Mouse (Mus musculus): Measurements from ENCODE around the gene Ptgds.

Gene Ptgds

DNA sequence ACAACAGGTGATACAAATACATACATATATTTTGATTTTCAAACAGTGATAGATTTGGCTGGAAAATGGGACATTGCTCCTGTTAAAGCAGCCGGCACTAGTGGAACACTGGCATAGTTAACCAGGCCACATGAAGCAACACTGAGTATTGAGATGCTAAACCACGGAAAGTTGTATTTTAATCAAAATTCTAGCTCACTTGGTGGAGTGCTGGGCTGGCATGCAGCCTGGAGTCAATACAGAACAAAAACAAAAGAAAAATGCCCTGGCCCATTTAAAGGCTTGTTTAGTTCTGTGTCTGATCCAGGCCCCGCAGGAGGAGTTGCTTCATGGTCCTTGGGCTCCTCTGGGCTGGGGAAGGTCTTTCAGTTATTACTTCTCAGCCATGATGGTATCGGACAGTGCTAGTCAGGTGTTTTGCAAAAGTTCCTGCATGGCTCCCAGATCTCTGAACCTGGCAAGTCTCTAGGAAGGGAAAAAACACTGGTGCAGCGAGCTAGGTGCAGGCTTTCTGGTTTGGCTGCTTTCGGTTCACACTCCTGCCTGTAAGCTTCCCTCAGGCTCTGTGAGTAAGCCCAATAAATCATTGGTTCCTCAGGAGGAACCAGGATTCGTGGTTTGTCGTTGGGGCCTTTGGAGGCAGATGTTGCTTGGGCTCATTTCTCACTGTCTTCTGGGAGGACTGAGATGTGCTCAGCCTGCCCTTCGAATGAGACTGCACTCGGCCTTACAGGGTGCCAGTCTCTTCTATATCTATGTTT is 9.9 kb upstream of the Ptgds start:
- no peak for DNase-seq

- DNase-seq: peak; percentile 96 to 97
These were observed 8.3 kb upstream of the Ptgds start for GRCm38 (mm10) chr2:25477967-25478675.

GRCm38 (mm10) chr2:25477541-25477940 is 7.7 kb upstream of the Ptgds start:
- DNase-seq: no peak

DNA sequence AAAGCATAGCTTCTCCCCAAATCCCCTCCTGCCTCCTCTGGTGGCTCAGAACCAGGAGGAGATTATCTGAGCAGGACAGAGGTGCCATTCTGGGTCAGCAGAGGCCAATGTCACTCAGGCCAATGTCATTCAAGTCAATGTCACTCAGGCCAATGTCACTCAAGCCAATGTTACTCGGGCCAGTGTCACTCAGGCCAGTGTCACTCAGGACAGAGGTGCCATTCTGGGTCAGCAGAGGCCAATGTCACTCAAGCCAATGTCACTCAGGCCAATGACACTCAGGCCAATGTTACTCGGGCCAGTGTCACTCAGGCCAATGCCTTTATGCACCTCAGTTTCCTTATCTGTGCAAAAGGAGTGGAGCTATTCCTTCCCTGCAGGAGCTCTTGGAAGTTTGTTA is 2.7 kb upstream of the Ptgds start:
- DNase-seq: no peak

DNA sequence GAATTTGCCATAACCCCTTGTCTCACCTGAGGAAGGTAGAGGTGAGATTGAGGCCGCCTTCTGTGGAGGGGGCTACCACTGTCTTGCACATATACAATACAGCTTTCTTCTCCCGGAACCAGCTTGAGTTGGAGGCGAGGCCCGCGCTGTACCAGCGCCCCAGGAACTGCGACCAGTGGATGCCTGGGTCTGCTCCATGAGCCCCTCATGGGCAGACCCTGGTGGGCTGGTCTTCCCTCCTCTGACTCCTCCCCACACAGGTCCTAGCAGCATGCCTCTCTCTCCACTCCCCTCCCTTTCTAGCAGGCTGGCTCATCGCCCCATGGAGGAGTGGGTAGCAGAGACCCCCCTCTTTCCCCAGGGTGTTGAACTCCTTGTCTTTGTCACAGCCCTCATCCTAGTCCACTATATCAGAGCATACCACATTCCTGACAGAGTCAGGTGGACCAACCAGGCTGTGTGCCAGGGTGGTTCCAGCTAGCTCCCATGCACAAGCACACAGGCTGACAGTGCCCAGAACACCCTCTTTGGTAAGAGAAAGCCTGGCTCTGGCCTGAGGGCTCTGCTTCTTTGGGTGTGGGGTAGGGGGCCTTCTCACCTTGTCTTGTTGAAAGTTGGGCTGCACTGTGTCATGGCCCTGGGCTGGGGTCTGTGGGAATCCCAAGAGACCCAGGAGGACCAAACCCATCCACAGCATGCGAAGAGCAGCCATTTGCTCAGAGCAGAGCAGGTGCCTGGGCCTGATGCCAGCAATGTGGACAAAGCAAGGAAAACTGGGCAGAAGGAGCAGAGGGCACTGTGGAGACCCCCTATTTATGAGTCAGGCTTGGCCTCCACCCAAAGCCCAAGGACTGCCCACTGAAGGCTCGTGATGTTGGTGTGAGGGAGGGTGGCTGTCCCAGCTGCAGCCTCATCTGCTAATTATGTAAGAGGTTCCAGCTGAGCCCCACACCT is 607 bp downstream of the Ptgds start:
- peak; percentile 83 to 91 for DNase-seq

DNA sequence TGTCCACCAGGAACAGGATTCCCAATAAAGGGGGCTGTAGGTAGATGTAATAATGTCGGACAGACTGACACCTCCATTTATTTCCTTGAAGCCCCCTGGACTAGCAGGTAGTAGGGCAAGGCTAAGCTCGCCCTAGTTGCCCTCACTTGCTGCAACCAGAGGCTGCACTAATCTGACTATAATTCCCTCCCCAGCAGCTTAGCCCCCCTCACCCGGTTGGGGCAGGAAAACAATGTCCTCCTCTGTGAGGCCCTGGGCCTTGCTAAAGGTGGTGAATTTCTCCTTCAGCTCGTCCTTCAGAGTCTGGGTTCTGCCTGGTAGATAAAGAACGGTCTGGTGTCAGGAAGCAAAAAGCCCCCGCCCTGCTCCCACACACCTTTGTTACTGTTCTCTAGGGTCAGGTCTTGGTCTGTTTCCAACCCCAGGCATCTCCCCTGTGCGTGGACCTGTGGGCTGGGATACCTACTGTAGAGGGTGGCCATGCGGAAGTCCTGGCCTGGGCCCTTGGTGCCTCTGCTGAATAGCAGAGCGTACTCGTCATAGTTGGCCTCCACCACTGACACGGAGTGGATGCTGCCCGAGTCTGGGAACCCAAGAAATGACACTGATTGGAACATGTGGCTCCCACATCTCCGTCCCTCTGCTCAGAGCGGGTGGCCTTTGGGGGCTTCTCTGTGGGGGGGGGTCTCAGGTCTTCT is 2.1 kb downstream of the Ptgds start:
- no peak for DNase-seq

GRCm38 (mm10) chr2:25465816-25466635 is 3.8 kb downstream of the Ptgds start:
- peak in 1 of 2 experiments; percentile 60 for DNase-seq

GRCm38 (mm10) chr2:25465256-25465655 is 4.6 kb downstream of the Ptgds start:
- DNase-seq: no peak

DNA sequence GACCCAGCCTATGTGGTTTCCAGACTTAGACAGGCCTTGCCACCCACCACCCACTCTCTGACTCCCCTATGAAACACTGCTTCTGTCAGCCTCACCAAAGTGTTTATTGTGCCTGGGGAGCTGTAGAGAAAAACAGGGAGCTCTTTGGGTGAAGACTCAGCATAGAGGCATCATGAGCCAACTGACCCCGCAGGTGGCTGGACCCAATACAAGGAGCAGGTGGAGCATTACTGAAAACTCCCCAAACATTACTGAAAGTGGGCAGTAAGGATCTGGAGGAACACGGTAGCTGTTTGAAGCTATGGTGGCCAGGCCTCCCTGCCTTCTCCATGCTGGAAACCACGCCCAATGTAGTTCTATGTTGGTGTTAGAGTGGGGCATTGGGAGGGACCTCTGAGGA is 6.2 kb downstream of the Ptgds start:
- DNase-seq: peak; percentile 61 to 70

DNA sequence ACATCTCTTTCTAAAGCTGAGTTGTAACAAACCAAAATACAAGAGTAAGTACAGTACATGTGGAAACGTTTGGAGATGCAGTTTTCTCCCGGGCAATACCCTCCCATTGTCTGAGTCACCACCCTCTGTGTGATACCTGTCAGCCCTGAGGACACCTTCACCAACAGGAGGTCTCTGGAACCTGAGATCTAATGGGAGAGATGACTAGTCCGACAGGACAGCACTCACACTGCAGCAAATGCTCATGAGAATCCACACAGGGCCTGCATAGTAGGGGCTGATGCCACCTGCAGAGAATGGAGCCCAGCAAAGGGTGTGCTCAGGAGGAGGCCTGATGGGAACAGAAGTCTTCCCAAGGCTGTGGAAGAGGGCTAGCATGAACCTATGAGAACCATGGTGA is 8.4 kb downstream of the Ptgds start:
- no peak for DNase-seq

- DNase-seq: peak; percentile 93 to 94
These were observed 9.1 kb downstream of the Ptgds start, which contains the start of gene Paxx for GRCm38 (mm10) chr2:25460551-25461309. Gene Paxx (minus strand): TSS chr2:25461094.

- DNase-seq: no peak
These were observed 9.7 kb downstream of the Ptgds start for GRCm38 (mm10) chr2:25460135-25460534.

DNA sequence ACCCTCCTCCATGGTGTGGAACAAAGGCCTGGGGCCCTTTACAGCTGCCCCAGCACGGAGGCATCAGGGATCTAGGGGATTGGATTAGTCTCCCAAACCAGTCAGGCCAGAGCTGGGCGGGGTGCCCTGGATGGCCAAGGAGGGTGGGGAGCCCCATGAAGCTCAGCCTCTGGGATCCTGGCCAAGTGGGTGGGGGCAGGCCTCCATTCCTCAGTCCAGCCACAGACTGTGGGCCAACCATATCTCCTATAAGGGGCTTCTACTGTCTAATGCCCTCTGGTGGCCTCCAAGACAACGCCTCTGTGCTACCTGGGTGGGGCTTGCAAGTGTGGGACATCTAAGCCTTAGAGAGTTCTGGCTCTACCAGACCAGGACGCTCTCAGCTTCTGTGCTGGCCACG is 10.9 kb downstream of the Ptgds start:
- DNase-seq: peak; percentile 62 to 71

GRCm38 (mm10) chr2:25457022-25457896 is 12.6 kb downstream of the Ptgds start:
- peak; percentile 84 to 88 for DNase-seq

GRCm38 (mm10) chr2:25456205-25456953 is 13.5 kb downstream of the Ptgds start, which contains the start of gene Clic3:
Gene Clic3 (plus strand): TSS chr2:25456838.
- DNase-seq: peak in 1 of 2 experiments; percentile 52

GRCm38 (mm10) chr2:25452951-25453350 is 16.9 kb downstream of the Ptgds start:
- no peak for DNase-seq

DNA sequence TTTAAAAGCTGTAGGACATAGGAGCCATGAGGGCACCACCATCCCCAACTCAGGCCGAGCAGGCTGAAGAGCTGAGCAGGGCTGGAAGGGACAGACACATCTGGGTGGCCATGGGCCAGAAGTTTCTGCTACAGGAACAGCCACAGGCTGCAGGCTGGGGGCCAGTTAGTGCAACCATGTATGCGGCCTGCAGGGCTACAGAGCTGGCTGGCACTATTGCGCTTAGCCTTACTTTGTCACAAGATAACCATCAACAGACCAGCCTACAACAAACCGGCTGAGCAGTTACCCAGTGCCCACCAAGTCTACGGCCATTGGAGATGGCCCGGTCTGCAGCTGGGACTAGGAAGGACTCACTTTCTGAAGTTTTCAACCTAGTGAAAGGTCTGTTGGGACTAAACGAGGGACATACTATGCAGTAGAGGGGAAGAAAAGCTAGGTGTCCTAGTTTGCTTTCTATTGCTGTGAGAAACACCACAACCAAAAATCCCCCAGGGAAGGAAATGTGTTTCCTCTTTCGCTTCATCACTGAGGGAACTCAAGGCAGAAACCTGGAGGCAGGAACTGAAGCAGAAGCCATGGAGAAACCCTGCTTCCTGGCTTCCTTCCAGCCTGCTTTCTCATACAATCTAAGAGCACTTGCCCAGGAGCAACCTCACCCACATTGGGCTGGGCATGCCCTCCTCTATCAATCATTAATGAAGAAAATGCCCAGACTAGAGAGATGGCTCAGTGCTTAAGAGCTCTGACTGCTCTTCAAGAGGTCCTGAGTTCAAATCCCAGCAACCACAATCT is 18.8 kb downstream of the Ptgds start:
- no peak for DNase-seq

- DNase-seq: no peak
These were observed 27.2 kb downstream of the Ptgds start for GRCm38 (mm10) chr2:25442682-25443081.

All from cerebellum, postnatal 14 days (tissue).